Mouse (Mus musculus) ES-Bruce4 (cell line): ENCODE data around the gene Marc2. TPM values are rescaled to one million over a fixed set of nuclear protein-coding genes. Genes with fewer than 3 reads are reported as not detected.

Source experiments
- H3K27ac ChIP-seq: 2 replicates; pipeline ENCODE4 v1.5.1; 2012; ENCODE audit warnings: low read length, inconsistent platforms; ENCODE audit not compliant: insufficient read depth
- H3K27me3 ChIP-seq: 2 replicates; pipeline ENCODE4 v1.6.1; 2012; ENCODE audit warnings: mild to moderate bottlenecking, low read length, inconsistent platforms; ENCODE audit not compliant: control insufficient read depth, poor library complexity, insufficient read depth, severe bottlenecking
- H3K36me3 ChIP-seq: 2 replicates; pipeline ENCODE4 v1.6.1; 2012; ENCODE audit warnings: inconsistent platforms, mild to moderate bottlenecking, low read length, moderate library complexity; ENCODE audit not compliant: control insufficient read depth, poor library complexity, insufficient read depth, severe bottlenecking
- H3K4me1 ChIP-seq: one replicate; pipeline ENCODE4 v1.8.1; 2011; ENCODE audit warnings: low read length; ENCODE audit not compliant: control insufficient read depth, insufficient read depth
- H3K4me3 ChIP-seq: 2 replicates; pipeline ENCODE4 v1.5.1; 2011; ENCODE audit warnings: low read depth, mild to moderate bottlenecking, low read length
- H3K9ac ChIP-seq: 2 replicates; pipeline ENCODE4 v1.6.1; 2012; ENCODE audit warnings: low read depth, mild to moderate bottlenecking, inconsistent platforms; ENCODE audit not compliant: poor library complexity, severe bottlenecking
- H3K9me3 ChIP-seq: replicated peaks from 2 replicates; pipeline ENCODE4 v1.6.1; 2012; ENCODE audit warnings: mild to moderate bottlenecking, low read length, inconsistent platforms; ENCODE audit not compliant: control insufficient read depth, poor library complexity, insufficient read depth, severe bottlenecking
- CTCF ChIP-seq: IDR thresholded peaks from one replicate; pipeline ENCODE4 v1.8.1; 2011; ENCODE audit warnings: low read depth, low read length
- EP300 ChIP-seq: IDR thresholded peaks from 2 replicates; pipeline ENCODE4 v1.6.1; 2011; ENCODE audit warnings: low read depth, low read length; ENCODE audit not compliant: insufficient read depth
- POLR2A ChIP-seq: IDR thresholded peaks from one replicate; pipeline ENCODE4 v1.8.1; 2011; ENCODE audit warnings: low read length; ENCODE audit not compliant: insufficient read depth
- polyA plus RNA-seq: library from polyadenylated mRNA; stranded (reverse); fragments of >200 nt; gene quantifications from 2 replicates; pipeline ENCODE4 v1.2.4, GENCODE M21; 2011; ENCODE audit warnings: low read depth; ENCODE audit not compliant: missing spikeins, insufficient read depth, insufficient read length

Marc2 gene
- polyA plus RNA-seq, 1 experiment, result 77.4 TPM

GRCm38 (mm10) chr1:184870646-184871385, 24.6 kb upstream of the Marc2 start:
- Histone ChIP-seq H3K27me3 (no peaks in the 10 kb centered on the region), H3K4me1 (no peaks in the 10 kb centered on the region), H3K4me3 (no peak overlapping the region), H3K36me3 (no peaks in the 10 kb centered on the region), H3K9ac (no peak overlapping the region), H3K9me3 (no peaks in the 10 kb centered on the region), H3K27ac (no peak overlapping the region)
- no peak for TF ChIP-seq CTCF
- TF ChIP-seq POLR2A, result no peak
- TF ChIP-seq EP300, result no peak

DNA sequence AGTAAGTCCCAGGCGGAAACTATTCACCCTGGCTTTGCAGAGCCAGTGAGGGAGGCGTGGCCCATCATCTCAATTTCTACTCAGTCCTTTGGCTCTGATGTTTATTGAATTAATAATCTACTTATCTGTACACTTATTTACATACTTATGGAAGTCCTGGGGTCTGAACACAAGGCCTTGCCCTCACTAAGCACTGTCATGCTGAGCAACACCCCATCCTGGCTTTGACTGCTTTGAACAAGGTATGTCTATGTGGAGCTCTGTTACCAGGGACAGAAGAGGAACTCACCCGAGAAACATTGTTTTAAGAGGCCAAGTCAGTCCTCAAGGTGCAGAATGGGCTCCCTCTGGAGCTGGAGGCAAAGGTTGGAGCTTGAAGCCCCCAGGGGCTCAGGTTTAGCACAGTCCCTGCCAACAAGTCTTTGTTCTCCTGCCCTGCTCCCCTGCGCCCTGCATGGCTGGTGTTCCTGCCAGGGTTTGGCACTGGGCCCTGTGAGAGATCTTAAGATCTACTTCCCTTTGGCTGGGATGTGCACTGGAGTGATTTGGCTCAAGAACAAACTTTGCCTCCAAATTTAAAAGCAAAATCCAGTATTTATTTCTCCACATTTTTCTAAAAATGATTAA, 23.8 kb upstream of the Marc2 start:
- TF ChIP-seq EP300, result no peak
- Histone ChIP-seq H3K4me3 (no peak overlapping the region), H3K9ac (no peak overlapping the region), H3K4me1 (no peaks in the 10 kb centered on the region), H3K9me3 (no peaks in the 10 kb centered on the region), H3K36me3 (no peaks in the 10 kb centered on the region), H3K27ac (no peak overlapping the region), H3K27me3 (no peaks in the 10 kb centered on the region)

- no peaks in the 10 kb centered on the region for H3K27me3 ChIP-seq
- no peak overlapping the region for H3K4me3 ChIP-seq
- no peak overlapping the region for H3K9ac ChIP-seq
- H3K4me1 ChIP-seq, result no peaks in the 10 kb centered on the region
- H3K27ac ChIP-seq, result no peak overlapping the region
- no peaks in the 10 kb centered on the region for H3K9me3 ChIP-seq
- TF ChIP-seq CTCF (no peak), POLR2A (no peak), EP300 (no peak)
- no peaks in the 10 kb centered on the region for H3K36me3 ChIP-seq
These were observed 21.4 kb upstream of the Marc2 start for GRCm38 (mm10) chr1:184867640-184868120.

GRCm38 (mm10) chr1:184864381-184864801, 18.1 kb upstream of the Marc2 start:
- Histone ChIP-seq H3K36me3 (no peaks in the 10 kb centered on the region), H3K4me3 (no peak overlapping the region), H3K9me3 (no peaks in the 10 kb centered on the region), H3K27me3 (no peaks in the 10 kb centered on the region), H3K27ac (no peak overlapping the region), H3K9ac (no peak overlapping the region), H3K4me1 (no peaks in the 10 kb centered on the region)
- TF ChIP-seq CTCF (no peak), POLR2A (no peak), EP300 (no peak)

DNA sequence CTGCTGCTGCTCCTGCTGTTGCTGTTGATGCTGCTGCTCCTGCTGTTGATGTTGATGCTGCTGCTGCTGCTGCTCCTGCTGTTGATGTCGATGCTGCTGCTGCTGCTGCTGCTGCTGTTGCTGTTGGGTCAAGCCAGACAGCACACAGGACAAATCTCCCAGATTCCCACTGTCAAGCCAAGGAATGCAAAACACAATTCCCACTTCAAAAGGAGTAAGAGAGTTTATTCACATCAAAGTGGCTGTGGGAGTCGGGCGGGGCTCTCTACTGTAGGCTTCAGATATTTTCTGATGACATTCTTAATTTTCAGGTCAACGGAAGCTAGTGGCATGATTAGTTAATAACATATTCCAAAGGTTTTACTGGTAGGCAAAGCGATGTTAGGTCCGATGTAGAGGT, 16.4 kb upstream of the Marc2 start:
- no peak overlapping the region for H3K4me3 ChIP-seq
- H3K27ac ChIP-seq, result no peak overlapping the region
- H3K27me3 ChIP-seq, result no peaks in the 10 kb centered on the region
- no peaks in the 10 kb centered on the region for H3K9me3 ChIP-seq
- no peaks in the 10 kb centered on the region for H3K36me3 ChIP-seq
- no peaks in the 10 kb centered on the region for H3K4me1 ChIP-seq
- TF ChIP-seq EP300, result no peak
- TF ChIP-seq POLR2A, result no peak
- no peak for TF ChIP-seq CTCF
- H3K9ac ChIP-seq, result no peak overlapping the region

DNA sequence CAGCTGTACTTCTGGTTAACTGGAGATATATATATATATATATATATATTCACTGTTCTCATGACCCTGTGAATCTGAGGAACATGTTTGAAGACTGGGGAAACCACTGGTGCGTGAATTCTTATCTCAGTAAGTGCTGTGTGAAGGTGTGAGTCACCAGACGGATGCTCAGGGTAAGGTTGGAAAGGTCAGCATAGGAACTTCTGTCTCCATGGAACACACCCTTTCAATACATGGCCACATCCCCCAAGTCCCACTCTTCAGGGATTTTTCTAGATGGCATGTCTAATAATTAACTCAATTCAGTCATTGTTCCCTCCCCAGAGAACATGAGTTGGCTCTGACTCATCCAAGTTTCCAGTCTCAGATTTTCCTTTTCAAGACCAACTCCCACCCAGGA, 15.3 kb upstream of the Marc2 start:
- Histone ChIP-seq H3K9me3 (no peaks in the 10 kb centered on the region), H3K9ac (no peak overlapping the region), H3K4me3 (no peak overlapping the region), H3K36me3 (no peaks in the 10 kb centered on the region), H3K27ac (no peak overlapping the region), H3K27me3 (no peaks in the 10 kb centered on the region), H3K4me1 (no peaks in the 10 kb centered on the region)
- TF ChIP-seq CTCF, result no peak
- no peak for TF ChIP-seq POLR2A
- no peak for TF ChIP-seq EP300
